Mouse (Mus musculus): ENCODE results near the gene Cbx4.
A peak's percentile ranks its signal among the peaks of the same experiment; 100 is the strongest.

The Cbx4 gene

GRCm38 (mm10) chr11:119086144-119086971 is at the start of gene Cbx4:
Cbx4 (minus strand) TSS chr11:119086221.
- DNase-seq (ENCODE audit: low spot score) = peak; percentile 95

DNA sequence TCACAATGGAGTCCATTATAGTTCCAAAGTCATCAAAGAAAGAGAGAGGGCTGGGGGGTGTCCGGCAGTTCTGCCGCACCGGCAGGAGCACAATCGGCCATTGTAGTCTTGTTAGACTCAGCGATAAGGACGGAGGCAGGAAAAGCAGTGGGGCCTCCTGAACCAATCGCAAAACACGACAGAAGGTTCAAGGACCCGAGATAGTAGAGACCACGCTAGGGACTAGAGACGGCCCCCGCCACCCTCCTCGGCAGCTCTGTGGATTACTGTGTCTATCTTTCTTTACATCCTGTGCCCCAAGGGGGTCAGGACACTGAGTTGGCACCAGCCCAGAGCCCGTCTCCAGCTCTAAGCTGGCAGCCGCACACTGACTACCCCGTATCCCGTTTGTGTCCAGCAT is 48.6 kb upstream of the Cbx4 start:
- no peak for DNase-seq (ENCODE audit: low spot score)

DNA sequence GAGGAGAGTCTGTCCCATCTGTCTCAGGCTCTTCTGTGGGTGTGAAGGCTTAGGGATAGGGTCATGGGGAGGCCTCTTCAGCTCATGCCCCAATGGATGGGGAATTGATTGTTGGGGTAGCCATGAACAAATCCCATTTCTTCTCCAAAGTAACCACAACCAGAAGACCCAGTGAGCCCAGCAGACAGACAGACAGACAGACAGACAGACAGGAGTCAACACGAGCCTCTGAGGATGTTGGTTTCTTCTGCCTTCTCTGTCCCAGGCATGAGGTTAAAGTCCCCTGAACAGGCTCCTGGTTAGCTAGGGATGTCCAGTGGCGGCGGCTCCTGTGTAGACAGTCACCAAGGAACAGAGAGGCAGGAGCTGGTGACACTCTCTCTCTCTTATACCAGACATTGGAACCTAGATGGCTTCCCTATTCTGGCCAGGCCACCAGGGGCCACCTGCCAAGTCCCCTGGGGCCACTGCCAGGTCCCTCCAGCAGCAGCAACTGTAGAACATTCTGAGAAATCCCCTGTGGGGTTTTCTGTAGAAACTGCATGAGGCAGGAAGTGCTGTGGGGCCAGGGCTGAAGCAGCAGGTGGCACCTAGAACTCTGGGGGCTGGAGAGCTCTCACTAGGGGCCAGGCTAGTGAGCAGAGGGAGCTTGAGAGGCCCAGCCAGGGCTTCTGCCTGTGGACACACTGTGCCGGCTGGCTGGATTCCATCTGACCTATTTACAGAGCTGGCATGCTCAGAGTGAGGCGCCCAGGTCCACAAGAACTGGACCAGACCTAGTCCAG is 47.6 kb upstream of the Cbx4 start:
- peak; percentile 50 for DNase-seq (ENCODE audit: low spot score)

- no peak for DNase-seq (ENCODE audit: low spot score)
These were observed 46.4 kb upstream of the Cbx4 start for GRCm38 (mm10) chr11:119132198-119133035.

DNA sequence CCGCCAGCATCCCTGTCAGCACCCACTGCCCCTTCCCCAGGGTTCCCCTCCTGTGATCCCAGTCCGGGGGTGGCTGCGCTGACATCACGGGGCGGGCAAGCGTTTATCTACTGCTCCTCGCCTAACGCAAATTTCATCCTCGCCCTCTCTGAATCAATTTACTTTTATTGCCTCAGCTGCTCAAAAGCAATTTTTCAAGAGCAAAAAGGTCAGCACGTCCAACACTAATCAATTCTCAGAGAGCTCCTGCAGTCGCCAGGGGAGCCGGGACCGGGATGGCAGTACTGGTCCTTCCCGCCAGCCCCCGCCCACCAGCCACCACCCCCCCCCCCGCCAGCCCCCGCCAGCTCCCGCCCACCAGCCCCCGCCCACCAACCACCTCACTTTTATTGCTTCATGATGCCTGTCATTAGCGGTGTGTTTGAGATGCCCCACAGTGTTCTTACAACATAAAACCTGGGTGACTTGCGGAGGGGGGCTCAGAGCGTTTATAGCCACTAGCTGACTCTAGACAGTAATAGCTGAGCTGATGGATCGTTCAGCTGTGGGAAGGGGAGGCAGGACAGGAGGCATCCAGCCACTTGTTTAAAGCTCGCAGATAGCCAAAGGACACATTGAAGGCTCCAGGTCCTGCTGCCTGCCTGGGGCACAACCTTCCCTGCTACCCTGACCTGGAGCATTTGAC is 44.2 kb upstream of the Cbx4 start:
- no peak for DNase-seq (ENCODE audit: low spot score)

- no peak for DNase-seq (ENCODE audit: low spot score)
These were observed 43.4 kb upstream of the Cbx4 start for GRCm38 (mm10) chr11:119129281-119130058.

GRCm38 (mm10) chr11:119128668-119129280 is 42.8 kb upstream of the Cbx4 start:
- DNase-seq (ENCODE audit: low spot score) = no peak

DNA sequence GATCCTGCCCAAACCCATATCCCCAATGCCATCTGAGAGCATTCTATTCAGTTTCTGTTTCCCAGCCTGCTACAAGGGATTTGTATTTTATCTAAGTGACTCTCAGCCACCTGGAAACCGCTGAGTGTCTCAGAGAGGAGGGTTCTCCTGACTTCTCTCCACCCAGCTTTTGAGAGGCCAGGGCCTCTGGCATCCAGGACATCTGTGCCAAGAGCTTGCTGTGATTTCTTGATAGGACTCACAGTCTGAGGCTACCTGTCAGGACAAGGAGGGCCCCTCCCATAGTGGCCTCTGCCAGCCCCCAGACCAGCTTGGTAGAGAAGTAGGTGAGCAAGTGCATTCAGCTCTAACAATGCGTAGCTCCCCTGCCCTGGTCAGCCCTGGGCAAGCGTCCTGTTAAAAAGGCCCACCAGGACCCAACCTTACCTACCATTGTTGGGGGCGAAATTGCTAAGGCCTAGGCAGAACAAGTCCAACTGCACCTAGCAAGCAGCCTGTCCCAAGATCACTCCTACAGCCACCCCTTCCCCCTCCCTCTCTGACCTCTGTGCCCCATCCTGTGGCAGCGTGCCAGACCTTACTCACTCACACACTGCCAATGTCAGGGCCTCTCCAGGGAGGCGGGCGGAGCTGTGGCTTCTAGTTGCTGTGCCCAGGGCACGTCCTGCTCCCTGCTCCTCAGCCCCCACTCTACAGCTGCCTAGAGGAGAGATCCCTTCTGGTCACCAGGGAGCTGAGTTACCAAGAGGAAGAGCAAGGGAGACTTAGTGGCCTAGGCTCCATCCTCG is 41.9 kb upstream of the Cbx4 start:
- DNase-seq (ENCODE audit: low spot score) = no peak

GRCm38 (mm10) chr11:119127147-119127546 is 41.1 kb upstream of the Cbx4 start:
- DNase-seq (ENCODE audit: low spot score) = no peak

- DNase-seq (ENCODE audit: low spot score) = peak; percentile 68
These were observed 40.2 kb upstream of the Cbx4 start for GRCm38 (mm10) chr11:119125929-119126861.

DNA sequence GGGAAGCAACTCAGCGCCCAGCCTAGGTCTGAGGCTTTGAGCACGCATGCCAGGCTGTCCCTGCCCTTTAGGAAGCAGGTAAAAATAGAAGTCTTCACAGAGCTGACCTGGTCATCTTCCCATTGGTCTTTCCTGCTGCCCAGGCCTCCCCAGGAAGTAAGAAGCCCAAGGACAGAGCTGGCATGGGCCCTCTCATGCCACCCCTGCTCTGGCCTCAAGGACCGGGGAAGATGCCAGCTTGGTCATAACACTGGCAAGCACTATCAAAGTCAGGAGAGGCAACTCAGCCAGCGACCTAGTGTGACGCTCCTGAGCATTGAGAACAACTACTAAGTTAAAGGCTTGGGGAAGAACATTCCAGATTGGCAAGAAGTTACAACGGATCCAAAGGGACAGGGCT is 38.5 kb upstream of the Cbx4 start:
- no peak for DNase-seq (ENCODE audit: low spot score)

DNA sequence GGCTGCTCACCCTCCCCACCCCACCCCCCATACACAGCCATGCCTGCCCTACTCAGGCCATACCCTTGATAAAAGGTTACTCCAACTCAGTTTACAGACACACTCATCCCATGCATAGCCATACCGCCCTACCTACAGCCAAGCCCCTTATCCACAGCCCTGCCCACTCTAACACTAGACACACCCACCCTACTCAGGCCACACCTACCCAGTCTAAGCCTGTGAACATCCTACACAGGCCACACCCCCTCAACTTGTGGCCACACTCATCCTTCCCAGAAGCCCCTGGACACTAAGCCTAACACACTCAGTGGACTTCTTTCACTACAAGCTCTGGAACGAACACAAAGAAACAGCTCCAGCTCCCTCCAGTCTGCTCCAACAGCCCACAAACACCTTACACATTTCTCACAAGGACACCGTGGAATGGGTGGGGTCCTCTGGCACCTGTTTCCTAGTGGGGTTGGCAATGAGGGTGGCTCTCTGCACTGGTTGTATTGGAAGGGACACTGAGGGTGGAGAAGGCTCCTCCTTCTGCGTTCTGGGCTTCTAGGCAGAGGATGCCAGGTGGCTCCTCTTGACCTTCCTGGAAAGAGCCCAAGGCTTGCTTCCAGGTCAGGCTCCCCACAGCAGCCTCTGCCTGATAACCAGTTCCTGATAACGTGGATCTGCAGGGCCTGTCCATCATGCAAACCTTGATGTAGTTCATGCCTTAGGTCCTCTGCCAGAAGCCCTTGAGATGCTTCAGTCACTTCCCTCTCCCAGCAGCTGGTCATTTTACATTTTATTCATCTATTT is 37.7 kb upstream of the Cbx4 start:
- no peak for DNase-seq (ENCODE audit: low spot score)

DNA sequence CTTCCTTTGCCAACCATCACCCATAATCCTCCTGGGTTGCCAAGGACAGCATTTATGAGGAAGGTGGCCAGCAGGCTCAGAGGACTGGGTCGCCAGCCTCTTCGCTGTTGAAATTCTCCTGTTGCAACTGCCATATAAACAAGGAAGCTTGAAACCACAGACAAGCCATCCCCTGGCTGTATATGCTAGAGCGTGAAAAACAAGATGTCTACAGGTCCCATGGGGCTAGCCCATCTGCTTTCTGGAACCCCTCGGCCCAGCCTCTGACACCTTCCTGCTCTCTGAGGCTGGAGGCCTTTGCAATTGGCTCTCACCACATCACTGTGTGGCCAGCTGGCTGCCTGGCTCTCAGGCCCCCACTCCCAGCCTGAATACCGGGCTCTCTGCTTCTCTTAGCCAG is 36.4 kb upstream of the Cbx4 start:
- DNase-seq (ENCODE audit: low spot score) = no peak

GRCm38 (mm10) chr11:119118905-119119304 is 32.9 kb upstream of the Cbx4 start:
- DNase-seq (ENCODE audit: low spot score) = no peak

- DNase-seq (ENCODE audit: low spot score) = no peak
These were observed 31.9 kb upstream of the Cbx4 start for GRCm38 (mm10) chr11:119117945-119118344.

DNA sequence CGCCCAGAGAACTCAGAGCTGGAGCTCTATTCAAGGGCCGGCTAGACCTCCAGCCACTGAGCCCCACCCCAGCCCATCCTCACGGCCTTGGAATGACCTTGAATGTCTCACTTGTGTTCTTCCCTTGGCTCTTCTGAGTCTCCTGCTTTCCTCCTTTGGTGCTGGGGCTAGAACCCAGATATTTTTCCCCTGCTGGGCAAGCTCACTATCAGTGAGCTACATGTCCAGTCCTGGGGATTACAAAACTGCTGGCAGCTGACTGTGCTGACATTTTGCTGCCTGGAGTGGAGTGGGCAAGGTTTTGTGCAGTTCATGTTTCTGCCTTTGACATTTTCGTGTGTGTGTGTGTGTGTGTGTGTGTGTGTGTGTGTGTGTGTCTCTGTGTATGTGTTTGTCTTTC is 31.0 kb upstream of the Cbx4 start:
- no peak for DNase-seq (ENCODE audit: low spot score)

DNA sequence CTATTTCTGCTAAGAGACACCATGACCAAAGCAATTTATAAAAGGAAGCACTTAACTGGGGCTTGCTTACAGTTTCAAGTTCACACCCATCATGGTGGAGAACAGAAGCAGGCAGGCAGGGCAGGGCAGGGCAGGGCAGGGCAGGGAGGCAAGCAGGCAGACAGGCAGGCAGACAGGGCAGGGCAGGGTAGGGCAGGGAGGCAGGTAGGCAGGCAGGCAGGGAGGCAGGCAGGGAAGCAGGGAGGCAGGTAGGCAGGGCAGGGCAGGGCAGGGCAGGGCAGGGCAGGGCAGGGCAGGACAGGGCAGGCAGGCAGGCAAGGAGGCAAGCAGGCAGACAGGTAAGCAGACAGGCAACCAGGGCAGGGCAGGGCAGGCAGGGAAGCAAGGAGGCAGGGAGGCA is 26.7 kb upstream of the Cbx4 start:
- no peak for DNase-seq (ENCODE audit: low spot score)

DNA sequence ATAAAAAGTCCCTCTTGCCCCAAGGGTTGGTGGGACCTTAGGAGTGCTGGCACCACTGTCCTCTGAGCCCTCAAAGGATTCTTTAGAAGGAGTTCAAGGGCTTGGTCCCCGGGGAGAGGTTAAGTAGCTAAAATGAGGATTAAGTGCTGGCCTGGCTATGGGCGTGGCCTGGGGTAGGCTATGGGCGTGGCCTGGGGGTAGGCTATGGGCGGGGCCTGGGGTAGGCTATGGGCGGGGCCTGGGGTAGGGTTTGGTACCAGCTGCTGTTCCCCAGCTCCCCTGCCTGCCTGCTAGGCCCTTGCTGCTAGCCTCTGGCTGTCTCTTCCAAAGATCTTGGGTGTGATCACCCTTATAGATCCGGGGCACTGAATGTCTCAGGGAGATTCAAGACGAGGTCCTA is 25.3 kb upstream of the Cbx4 start:
- no peak for DNase-seq (ENCODE audit: low spot score)

All from retina, embryonic 14.5 days (tissue).